Mouse (Mus musculus): ENCODE measurements around the gene Twsg1.
"Not testable (repeated sequence)": the region's sequence is repeated elsewhere in the genome, so short reads cannot be mapped to it uniquely, and the experiment has no call there.

The Twsg1 gene

GRCm38 (mm10) chr17:65950622-65951404 is at the start of gene Twsg1:
Gene Twsg1 (minus strand): TSS chr17:65951226.
- DNase-seq (ENCODE audit: low spot score) = peak; percentile 98

GRCm38 (mm10) chr17:65988151-65988820 is 37.3 kb upstream of the Twsg1 start:
- DNase-seq (ENCODE audit: low spot score) = no peak

- not testable (repeated sequence) for DNase-seq (ENCODE audit: low spot score)
Observed at GRCm38 (mm10) chr17:65976720-65977119, 25.7 kb upstream of the Twsg1 start.

GRCm38 (mm10) chr17:65967751-65968150 is 16.7 kb upstream of the Twsg1 start:
- no peak for DNase-seq (ENCODE audit: low spot score)

- DNase-seq (ENCODE audit: low spot score) = no peak
Observed at GRCm38 (mm10) chr17:65962263-65962662, 11.2 kb upstream of the Twsg1 start.

- no peak for DNase-seq (ENCODE audit: low spot score)
Observed at GRCm38 (mm10) chr17:65961606-65962136, 10.6 kb upstream of the Twsg1 start.

GRCm38 (mm10) chr17:65959011-65959410 is 8.0 kb upstream of the Twsg1 start:
- no peak for DNase-seq (ENCODE audit: low spot score)

- no peak for DNase-seq (ENCODE audit: low spot score)
Observed at GRCm38 (mm10) chr17:65958366-65958765, 7.3 kb upstream of the Twsg1 start.

GRCm38 (mm10) chr17:65957782-65958325 is 6.8 kb upstream of the Twsg1 start:
- DNase-seq (ENCODE audit: low spot score) = no peak

GRCm38 (mm10) chr17:65956993-65957781 is 6.2 kb upstream of the Twsg1 start:
- peak; percentile 18 for DNase-seq (ENCODE audit: low spot score)

GRCm38 (mm10) chr17:65956140-65956539 is 5.1 kb upstream of the Twsg1 start:
- no peak for DNase-seq (ENCODE audit: low spot score)

GRCm38 (mm10) chr17:65953959-65954358 is 2.9 kb upstream of the Twsg1 start:
- no peak for DNase-seq (ENCODE audit: low spot score)

GRCm38 (mm10) chr17:65952083-65952482 is 1.1 kb upstream of the Twsg1 start:
- DNase-seq (ENCODE audit: low spot score) = no peak

- no peak for DNase-seq (ENCODE audit: low spot score)
Observed at GRCm38 (mm10) chr17:65950183-65950582, 843 bp downstream of the Twsg1 start.

GRCm38 (mm10) chr17:65947307-65947706 is 3.7 kb downstream of the Twsg1 start:
- DNase-seq (ENCODE audit: low spot score) = no peak

GRCm38 (mm10) chr17:65945420-65945819 is 5.6 kb downstream of the Twsg1 start:
- DNase-seq (ENCODE audit: low spot score) = no peak

GRCm38 (mm10) chr17:65942394-65942793 is 8.6 kb downstream of the Twsg1 start:
- no peak for DNase-seq (ENCODE audit: low spot score)

GRCm38 (mm10) chr17:65941275-65941674 is 9.8 kb downstream of the Twsg1 start:
- no peak for DNase-seq (ENCODE audit: low spot score)

GRCm38 (mm10) chr17:65940221-65940620 is 10.8 kb downstream of the Twsg1 start:
- no peak for DNase-seq (ENCODE audit: low spot score)

GRCm38 (mm10) chr17:65939461-65940192 is 11.4 kb downstream of the Twsg1 start:
- no peak for DNase-seq (ENCODE audit: low spot score)

- DNase-seq (ENCODE audit: low spot score) = no peak
Observed at GRCm38 (mm10) chr17:65937671-65938070, 13.4 kb downstream of the Twsg1 start.

All from urinary bladder, postnatal 25 days (tissue).